Mouse (Mus musculus) G1E (cell line): ENCODE measurements around the gene Cpne2. TPM values are rescaled to one million over a fixed set of nuclear protein-coding genes. Genes with fewer than 3 reads are reported as not detected.

Experiments
- ATAC-seq: 2 replicates; pipeline ENCODE4 v1.8.0; 2016; ENCODE audit warnings: mild to moderate bottlenecking; ENCODE audit not compliant: insufficient number of reproducible peaks, poor library complexity, low FRiP score, severe bottlenecking; ENCODE audit errors: extremely low read depth
- DNase-seq: peaks from one replicate; pipeline ENCODE4 v3.0.0; 2012; ENCODE audit warnings: low spot score
- H3K27me3 ChIP-seq: 2 replicates; pipeline ENCODE4 v1.6.1; 2012; ENCODE audit warnings: mild to moderate bottlenecking, low read length, inconsistent platforms; ENCODE audit not compliant: insufficient read depth
- H3K36me3 ChIP-seq: replicated peaks from 2 replicates; pipeline ENCODE3; 2012; ENCODE audit warnings: mild to moderate bottlenecking, inconsistent platforms
- H3K4me1 ChIP-seq: 2 replicates; pipeline ENCODE4 v1.6.1; 2012; ENCODE audit warnings: low read depth, low read length, inconsistent platforms, mixed read lengths; ENCODE audit not compliant: insufficient read depth
- H3K4me3 ChIP-seq: 2 replicates; pipeline ENCODE4 v1.5.1; 2012; ENCODE audit warnings: low read depth, mild to moderate bottlenecking, inconsistent platforms, low read length, moderate library complexity, mixed read lengths
- H3K9me3 ChIP-seq: replicated peaks from 2 replicates; pipeline ENCODE4 v1.6.1; 2012; ENCODE audit warnings: inconsistent platforms
- CTCF ChIP-seq: IDR thresholded peaks from 2 replicates; pipeline ENCODE4 v1.5.1; 2012; ENCODE audit warnings: low read depth, low read length, inconsistent platforms, mixed read lengths
- GATA1 ChIP-seq: IDR thresholded peaks from 2 replicates; pipeline ENCODE4 v1.6.1; 2012; ENCODE audit warnings: borderline replicate concordance, low read length, inconsistent platforms, mixed read lengths
- GATA2 ChIP-seq: IDR thresholded peaks from 2 replicates; pipeline ENCODE4 v1.6.1; 2012; ENCODE audit warnings: low read depth, low read length, inconsistent platforms, borderline replicate concordance
- POLR2AphosphoS5 ChIP-seq: IDR thresholded peaks from 2 replicates; pipeline ENCODE4 v1.6.1; 2012; ENCODE audit warnings: low read depth, low read length, inconsistent platforms; ENCODE audit not compliant: insufficient replicate concordance
- TAL1 ChIP-seq: conservative IDR thresholded peaks from 2 replicates; pipeline ENCODE4 v1.6.1; 2012; ENCODE audit warnings: low read depth, low read length, inconsistent platforms, mixed read lengths
- polyA plus RNA-seq: library from polyadenylated mRNA; stranded (reverse); fragments of >175 nt; gene quantifications from 2 replicates; pipeline ENCODE4 v1.2.3, GENCODE M21; 2012
- total RNA-seq, 2 experiments: library from RNA; stranded (forward) in 1 of 2; stranded (reverse) in 1 of 2; fragments of 200-1000 nt in 1 of 2; fragments of >200 nt in 1 of 2; fragmentation: Nextera tagmentation in 1 of 2; gene quantifications; 2 replicates each; pipeline ENCODE4 v1.2.3; 2014 to 2017

The Cpne2 gene
- total and polyA plus RNA-seq, 3 experiments: 0.13 to 0.38 TPM; not detected in 1

GRCm38 (mm10) chr8:94602471-94603131, 69.8 kb downstream of the Cpne2 start:
- H3K27me3 ChIP-seq: no peaks in the 10 kb centered on the region
- H3K36me3 ChIP-seq: peaks cover 21% of the 10 kb centered on the region
- DNase-seq (no peak), ATAC-seq (no peak)
- peak overlapping the region; percentile 84 for H3K4me3 ChIP-seq
- no peaks in the 10 kb centered on the region for H3K9me3 ChIP-seq
- TF ChIP-seq CTCF: no peak
- no peak for TF ChIP-seq POLR2AphosphoS5
- no peak for TF ChIP-seq TAL1
- H3K4me1 ChIP-seq: peaks cover 29% of the 10 kb centered on the region

- H3K4me1 ChIP-seq: peaks cover 23% of the 10 kb centered on the region
- no peaks in the 10 kb centered on the region for H3K9me3 ChIP-seq
- no peak for ATAC-seq
- DNase-seq: no peak
- no peaks in the 10 kb centered on the region for H3K27me3 ChIP-seq
- TF ChIP-seq GATA1 (no peak), POLR2AphosphoS5 (no peak), GATA2 (no peak), CTCF (no peak), TAL1 (no peak)
- peaks cover 20% of the 10 kb centered on the region for H3K36me3 ChIP-seq
- H3K4me3 ChIP-seq: no peak overlapping the region
Measured at GRCm38 (mm10) chr8:94604030-94604429, 71.2 kb downstream of the Cpne2 start.

DNA sequence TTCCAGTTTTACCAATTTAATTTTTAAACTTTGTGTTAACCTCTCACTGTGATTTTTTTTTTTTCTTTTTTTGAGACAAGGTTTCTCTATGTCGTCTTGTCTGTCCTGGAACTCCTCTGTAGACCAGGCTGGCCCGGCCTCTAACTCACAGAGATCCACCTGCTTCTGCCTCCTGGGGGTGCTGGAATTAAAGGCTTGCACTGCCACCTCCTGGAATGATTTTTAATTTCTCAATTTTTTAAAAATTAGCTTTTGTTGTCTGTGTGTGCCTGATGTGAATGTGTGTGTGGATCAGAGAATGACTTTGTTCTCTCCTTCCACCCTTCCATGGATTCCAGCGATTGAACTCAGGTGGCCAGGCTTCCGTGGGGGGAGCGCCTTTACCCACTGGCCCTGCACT, 74.3 kb downstream of the Cpne2 start:
- ATAC-seq (no peak), DNase-seq (no peak)
- Histone ChIP-seq H3K4me1 (peaks cover 15% of the 10 kb centered on the region), H3K36me3 (peaks cover 28% of the 10 kb centered on the region), H3K4me3 (no peak overlapping the region), H3K9me3 (no peaks in the 10 kb centered on the region), H3K27me3 (no peaks in the 10 kb centered on the region)
- no peak for TF ChIP-seq TAL1
- TF ChIP-seq CTCF: no peak
- TF ChIP-seq POLR2AphosphoS5: no peak
- no peak for TF ChIP-seq GATA2
- no peak for TF ChIP-seq GATA1

Other genes with a start within 250 kb of the Cpne2 start
- not detected in 2 replicates for gene Slc12a3, start 203.8 kb upstream of the Cpne2 start, total RNA-seq (2014; fragmentation: Nextera tagmentation)
- gene Slc12a3, start 203.8 kb upstream of the Cpne2 start, total RNA-seq (2017): 0.17 and 0.44 TPM in 2 replicates
- gene Slc12a3, start 203.8 kb upstream of the Cpne2 start, polyA plus RNA-seq: not detected in 2 replicates
- gene Herpud1, start 146.6 kb upstream of the Cpne2 start, total RNA-seq (2014; fragmentation: Nextera tagmentation): 51.7 and 54.7 TPM in 2 replicates
- 59.5 and 68.4 TPM in 2 replicates for gene Herpud1, start 146.6 kb upstream of the Cpne2 start, total RNA-seq (2017)
- gene Herpud1, start 146.6 kb upstream of the Cpne2 start, polyA plus RNA-seq: 46.6 and 63.0 TPM in 2 replicates
- gene Nlrc5, start 98.6 kb upstream of the Cpne2 start, total RNA-seq (2014; fragmentation: Nextera tagmentation): not detected in 2 replicates
- gene Nlrc5, start 98.6 kb upstream of the Cpne2 start, total RNA-seq (2017): 0.81 and 1.2 TPM in 2 replicates
- gene Nlrc5, start 98.6 kb upstream of the Cpne2 start, polyA plus RNA-seq: 0.02 TPM in 1 of 2 replicates, not detected in the other
- gene Rspry1, start 68.9 kb downstream of the Cpne2 start, total RNA-seq (2014; fragmentation: Nextera tagmentation): 136 and 144 TPM in 2 replicates
- gene Rspry1, start 68.9 kb downstream of the Cpne2 start, total RNA-seq (2017): 114 and 123 TPM in 2 replicates
- 12.0 and 14.9 TPM in 2 replicates for gene Rspry1, start 68.9 kb downstream of the Cpne2 start, polyA plus RNA-seq
- 53.3 and 65.7 TPM in 2 replicates for gene Fam192a, start 69.0 kb downstream of the Cpne2 start, total RNA-seq (2014; fragmentation: Nextera tagmentation)
- gene Fam192a, start 69.0 kb downstream of the Cpne2 start, total RNA-seq (2017): 81.1 and 103 TPM in 2 replicates
- gene Fam192a, start 69.0 kb downstream of the Cpne2 start, polyA plus RNA-seq: 103 and 122 TPM in 2 replicates
- 93.0 and 123 TPM in 2 replicates for gene Arl2bp, start 133.6 kb downstream of the Cpne2 start, total RNA-seq (2014; fragmentation: Nextera tagmentation)
- gene Arl2bp, start 133.6 kb downstream of the Cpne2 start, total RNA-seq (2017): 156 and 180 TPM in 2 replicates
- gene Arl2bp, start 133.6 kb downstream of the Cpne2 start, polyA plus RNA-seq: 71.6 and 104 TPM in 2 replicates
- gene Pllp, start 163.3 kb downstream of the Cpne2 start, total RNA-seq (2014; fragmentation: Nextera tagmentation): not detected in 2 replicates
- 0.12 and 0.22 TPM in 2 replicates for gene Pllp, start 163.3 kb downstream of the Cpne2 start, total RNA-seq (2017)
- not detected in 2 replicates for gene Pllp, start 163.3 kb downstream of the Cpne2 start, polyA plus RNA-seq
- not detected in 2 replicates for gene Ccl22, start 212.6 kb downstream of the Cpne2 start, total RNA-seq (2014; fragmentation: Nextera tagmentation)
- gene Ccl22, start 212.6 kb downstream of the Cpne2 start, total RNA-seq (2017): 0.22 TPM in 1 of 2 replicates, not detected in the other
- gene Ccl22, start 212.6 kb downstream of the Cpne2 start, polyA plus RNA-seq: 0.02 TPM in 1 of 2 replicates, not detected in the other
- gene Cx3cl1, start 239.0 kb downstream of the Cpne2 start, total RNA-seq (2014; fragmentation: Nextera tagmentation): not detected in 2 replicates
- 0.06 and 0.38 TPM in 2 replicates for gene Cx3cl1, start 239.0 kb downstream of the Cpne2 start, total RNA-seq (2017)
- not detected in 2 replicates for gene Cx3cl1, start 239.0 kb downstream of the Cpne2 start, polyA plus RNA-seq